Mouse (Mus musculus): ENCODE measurements around the gene Gm609.

DNA sequence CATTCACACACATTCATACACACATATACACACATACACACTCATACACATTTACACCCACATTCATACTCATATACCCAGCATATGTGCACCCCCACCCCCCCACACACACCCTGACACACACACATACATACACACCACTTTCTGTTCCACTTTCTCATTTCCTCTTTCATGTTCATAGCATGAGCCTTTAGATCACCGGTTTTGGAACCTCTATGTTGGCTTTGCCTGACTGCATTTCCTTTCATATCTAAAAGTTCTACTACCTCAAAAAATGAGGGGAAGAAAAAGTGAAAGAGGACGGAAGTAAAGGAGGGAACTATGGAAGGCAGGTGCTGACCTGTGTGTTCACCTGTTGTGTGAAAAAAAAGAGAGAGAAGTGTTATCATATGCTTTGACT, 102.9 kb downstream of the Gm609 start:
- no peak for TF ChIP-seq CTCF (IDR thresholded peaks at IDR 0.05; ENCODE audit: insufficient read depth, low read depth, low read length)
- no peak for TF ChIP-seq POLR2A (IDR thresholded peaks at IDR 0.05; ENCODE audit: insufficient read depth, low read depth, low read length)
